Mouse (Mus musculus) liver, embryonic 13.5 days (tissue): ENCODE measurements at regions not wholly inside any gene's neighbourhood (a gene's known extent, or its start where the extent isn't known, plus 50 kb on each side); places are given as distances from the start of the nearest gene placed in this dataset.
"Not testable (repeated sequence)": the region's sequence is repeated elsewhere in the genome, so short reads cannot be mapped to it uniquely, and the experiment has no call there.

ENCODE experiments used
- ATAC-seq: fragments of 200-750 bp; cut with Nextera tagmentation; 2 replicates; pipeline ENCODE4 v1.8.0; 2017; ENCODE audit warnings: low read depth, mild to moderate bottlenecking, moderate number of reproducible peaks, moderate library complexity
- DNase-seq: peaks from one replicate; pipeline ENCODE4 v3.0.0; 2022
- H3K27ac ChIP-seq: fragments of 300-500 bp; sonication (generic); 2 replicates; pipeline ENCODE4 v1.5.1; 2015; ENCODE audit warnings: moderate library complexity, mild to moderate bottlenecking, inconsistent platforms
- H3K27me3 ChIP-seq: fragments of 300-500 bp; sonication (generic); 2 replicates; pipeline ENCODE4 v1.6.1; 2015; ENCODE audit warnings: mild to moderate bottlenecking, inconsistent platforms
- H3K36me3 ChIP-seq: fragments of 300-500 bp; sonication (generic); 2 replicates; pipeline ENCODE4 v1.6.1; 2015; ENCODE audit warnings: mild to moderate bottlenecking, inconsistent platforms
- H3K4me1 ChIP-seq: fragments of 300-500 bp; sonication (generic); replicated peaks from 2 replicates; pipeline ENCODE4 v1.6.1; 2015; ENCODE audit warnings: inconsistent platforms
- H3K4me2 ChIP-seq: fragments of 300-500 bp; sonication (generic); 2 replicates; pipeline ENCODE4 v1.6.1; 2015; ENCODE audit warnings: inconsistent platforms, mild to moderate bottlenecking, moderate library complexity
- H3K4me3 ChIP-seq: fragments of 300-500 bp; sonication (generic); replicated peaks from 2 replicates; pipeline ENCODE4 v1.5.1; 2015; ENCODE audit warnings: mild to moderate bottlenecking, inconsistent platforms
- H3K9ac ChIP-seq: fragments of 300-500 bp; sonication (generic); 2 replicates; pipeline ENCODE4 v1.6.1; 2015; ENCODE audit warnings: mild to moderate bottlenecking, inconsistent platforms
- H3K9me3 ChIP-seq: fragments of 300-500 bp; sonication (generic); replicated peaks from 2 replicates; pipeline ENCODE4 v1.6.1; 2016; ENCODE audit warnings: inconsistent platforms
- whole genome bisulfite sequencing: fragments of 180-500 bp; shearing (Covaris S2); methylation state at CpG from one replicate; pipeline ENCODE4 v1.1.7; 2015; ENCODE audit not compliant: insufficient replicate concordance; 5-methylcytosine and 5-hydroxymethylcytosine counted together

- DNase-seq, H3K9me3 ChIP-seq, H3K9ac ChIP-seq, H3K4me2 ChIP-seq, H3K27me3 ChIP-seq, H3K4me1 ChIP-seq, H3K36me3 ChIP-seq, ATAC-seq, H3K27ac ChIP-seq, H3K4me3 ChIP-seq: not testable (repeated sequence)
- 33% methylated on average over 2 of the region's 2 CpGs for WGBS
Observed at GRCm38 (mm10) chr17:92608017-92608416, 590.8 kb upstream of the Adcyap1 start.

GRCm38 (mm10) chr17:92628816-92629614 lies 569.8 kb upstream of the Adcyap1 start:
- WGBS, result 41% methylated on average over 2 of the region's 2 CpGs
- no peak overlapping the region for H3K9ac ChIP-seq
- H3K4me3 ChIP-seq, result no peak overlapping the region
- DNase-seq, result no peak
- no peak overlapping the region for H3K4me2 ChIP-seq
- H3K9me3 ChIP-seq, result no peaks in the 10 kb centered on the region
- no peaks in the 10 kb centered on the region for H3K27me3 ChIP-seq
- no peaks in the 10 kb centered on the region for H3K4me1 ChIP-seq
- H3K36me3 ChIP-seq, result no peaks in the 10 kb centered on the region
- peak; percentile 90 for ATAC-seq
- no peak overlapping the region for H3K27ac ChIP-seq

- ATAC-seq, result peak; percentile 39; the same call in 1 of the 2 replicates
Observed at GRCm38 (mm10) chr17:92651264-92651663, 547.6 kb upstream of the Adcyap1 start.

More at GRCm38 (mm10) chr17:92651264-92651663, 547.6 kb upstream of the Adcyap1 start:
- Histone ChIP-seq H3K4me1 (no peaks in the 10 kb centered on the region), H3K4me2 (no peak overlapping the region), H3K36me3 (no peaks in the 10 kb centered on the region), H3K9me3 (no peaks in the 10 kb centered on the region), H3K27ac (no peak overlapping the region), H3K27me3 (no peaks in the 10 kb centered on the region), H3K4me3 (no peak overlapping the region), H3K9ac (no peak overlapping the region)
- DNase-seq, result no peak
- WGBS, result 63% methylated on average over 2 of the region's 2 CpGs
